Mouse (Mus musculus) neutrophil, adult 59 days (primary cell): ENCODE measurements around the gene Hist1h2ap. TPM values are rescaled to one million over a fixed set of nuclear protein-coding genes. Genes with fewer than 3 reads are reported as not detected.

Source experiments
- total RNA-seq, 2 experiments: library from RNA; stranded (reverse); gene quantifications; 1 replicate in 1 of 2; 2 replicates in 1 of 2; pipeline ENCODE4 v1.2.4; 2023

The Hist1h2ap gene
- 100 to 1,000 TPM; 561 to 647 TPM for total RNA-seq

DNA sequence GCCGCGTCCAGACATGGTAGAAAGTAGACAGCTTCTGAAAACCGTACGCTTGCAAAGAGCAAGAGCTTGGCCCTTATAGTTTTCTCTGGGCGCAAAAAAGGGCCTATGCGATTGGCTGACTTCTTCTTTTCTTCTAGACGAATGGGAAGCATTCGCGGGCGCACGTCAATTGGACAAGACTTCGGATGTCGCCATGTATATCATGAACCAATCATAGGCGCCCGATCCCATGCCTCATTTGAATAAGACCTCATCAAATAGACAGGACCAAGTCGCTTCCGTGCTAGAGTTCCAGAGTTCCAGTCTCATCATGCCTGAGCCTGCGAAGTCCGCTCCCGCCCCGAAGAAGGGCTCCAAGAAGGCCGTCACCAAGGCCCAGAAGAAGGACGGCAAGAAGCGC is at the start of gene Hist1h2ap, which contains the start of gene Hist1h2br:
Hist1h2ap (minus strand) TSS at position 47 of the 400 bp plus-strand sequence.
Hist1h2br (plus strand) TSS at position 283 of the 400 bp plus-strand sequence.

DNA sequence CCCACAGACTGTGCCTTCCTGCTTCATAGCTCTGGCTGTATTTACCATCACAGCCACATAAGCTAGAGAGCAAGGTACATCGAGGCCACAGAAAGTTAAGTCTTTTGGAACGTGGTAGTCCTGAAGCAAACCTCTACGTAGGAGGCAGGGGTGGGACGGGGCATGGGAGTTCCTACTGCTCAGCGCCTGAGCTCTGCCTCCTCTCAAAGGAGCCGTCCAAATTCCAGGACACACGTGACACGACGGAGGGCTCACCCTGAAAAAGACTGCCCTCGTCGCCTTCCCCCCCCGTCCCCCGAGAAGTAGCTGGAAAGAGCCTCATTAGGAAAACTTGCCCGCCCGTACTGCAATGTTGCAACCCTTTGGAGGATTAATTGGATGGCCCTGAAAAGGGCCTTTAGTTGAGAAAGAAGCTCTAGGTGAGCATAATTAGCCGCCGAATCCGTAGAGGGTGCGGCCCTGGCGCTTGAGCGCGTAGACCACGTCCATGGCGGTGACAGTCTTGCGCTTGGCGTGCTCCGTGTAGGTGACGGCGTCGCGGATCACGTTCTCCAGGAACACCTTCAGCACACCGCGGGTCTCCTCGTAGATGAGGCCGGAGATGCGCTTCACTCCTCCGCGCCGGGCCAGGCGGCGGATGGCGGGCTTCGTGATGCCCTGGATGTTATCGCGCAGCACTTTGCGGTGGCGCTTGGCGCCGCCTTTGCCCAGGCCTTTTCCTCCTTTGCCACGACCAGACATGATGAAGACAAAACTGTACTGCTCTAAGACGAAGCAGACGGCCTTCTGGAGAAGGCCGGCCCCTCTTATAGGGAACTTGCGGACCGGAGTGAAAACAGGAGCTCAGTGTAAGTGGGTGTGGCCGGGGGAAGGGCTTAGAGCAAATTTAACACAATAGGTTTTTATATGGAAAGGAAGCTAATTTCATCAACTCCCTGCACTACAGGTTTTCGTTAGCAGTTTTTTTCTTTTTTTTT is 1.6 kb downstream of the Hist1h2ap start, which contains the start of gene Hist1h4n:
Hist1h4n (minus strand) TSS at position 779 of the 977 bp plus-strand sequence.

GRCm38 (mm10) chr13:21811539-21811938 is 21.8 kb downstream of the Hist1h2ap start, which contains the start of gene Hist1h4m:
Gene Hist1h4m (plus strand): TSS chr13:21811746.

GRCm38 (mm10) chr13:21810073-21810472 is 23.2 kb downstream of the Hist1h2ap start, which contains the start of the genes Hist1h2bq and Hist1h2ao:
Gene Hist1h2bq (minus strand): TSS chr13:21810197.
Gene Hist1h2ao (plus strand): TSS chr13:21810465.

GRCm38 (mm10) chr13:21786899-21787629 is 46.2 kb downstream of the Hist1h2ap start, which contains the start of the genes Hist1h2an and Hist1h2bp:
Gene Hist1h2an (minus strand): TSS chr13:21787218.
Gene Hist1h2bp (plus strand): TSS chr13:21787461.

DNA sequence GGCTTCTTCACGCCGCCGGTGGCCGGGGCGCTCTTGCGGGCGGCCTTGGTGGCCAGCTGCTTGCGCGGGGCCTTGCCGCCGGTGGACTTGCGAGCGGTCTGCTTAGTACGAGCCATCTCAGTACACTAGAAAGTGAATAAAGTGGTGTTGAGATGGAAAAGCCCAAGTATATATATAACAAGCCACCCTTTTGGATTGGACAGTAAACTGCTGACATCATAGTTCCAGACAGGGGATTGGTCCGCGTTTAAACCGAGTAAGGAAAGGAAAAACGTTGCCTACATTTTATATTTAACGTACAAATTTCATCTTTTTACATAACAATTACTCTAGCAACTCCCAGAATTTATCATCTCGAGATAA is 50.1 kb downstream of the Hist1h2ap start, which contains the start of gene Hist1h3i:
Hist1h3i (minus strand) TSS at position 116 of the 363 bp plus-strand sequence.

Other genes with a start within 250 kb of the Hist1h2ap start
- not detected for gene Olfr1362, start 219.5 kb downstream of the Hist1h2ap start, total RNA-seq
- gene Olfr11, start 191.0 kb downstream of the Hist1h2ap start, total RNA-seq, result not detected
- not detected for gene Olfr1361, start 170.1 kb downstream of the Hist1h2ap start, total RNA-seq
- gene Olfr1360, start 156.1 kb downstream of the Hist1h2ap start, total RNA-seq, result not detected
- gene Olfr1359, start 135.4 kb downstream of the Hist1h2ap start, total RNA-seq, result not detected
- gene Hist1h2bl, start 117.4 kb downstream of the Hist1h2ap start, total RNA-seq, result 1,000 to 10,000 TPM; 1,007 to 1,037 TPM
- gene Hist1h2ai, start 117.1 kb downstream of the Hist1h2ap start, total RNA-seq, result 100 to 1,000 TPM; 322 to 368 TPM
- gene Hist1h3h, start 115.8 kb downstream of the Hist1h2ap start, total RNA-seq, result 1,000 to 10,000 TPM; 1,636 to 1,682 TPM
- 100 to 1,000 TPM; 245 to 302 TPM for gene Hist1h2bm, start 111.5 kb downstream of the Hist1h2ap start, total RNA-seq
- 100 to 1,000 TPM; 162 to 165 TPM for gene Hist1h4j, start 98.4 kb downstream of the Hist1h2ap start, total RNA-seq
- gene Hist1h4k, start 83.0 kb downstream of the Hist1h2ap start, total RNA-seq, result 1,000 to 10,000 TPM; 2,386 to 2,430 TPM
- gene Hist1h2ak, start 79.7 kb downstream of the Hist1h2ap start, total RNA-seq, result 100 to 1,000 TPM; 426 to 441 TPM
- 100 to 1,000 TPM; 695 to 749 TPM for gene Hist1h2bn, start 79.4 kb downstream of the Hist1h2ap start, total RNA-seq
- gene Hist1h1b, start 52.9 kb downstream of the Hist1h2ap start, total RNA-seq, result 100 to 1,000 TPM; 583 to 676 TPM
- 1,000 to 10,000 TPM; 1,324 to 1,491 TPM for gene Hist1h3i, start 50.1 kb downstream of the Hist1h2ap start, total RNA-seq
- 100 to 1,000 TPM; 204 to 209 TPM for gene Hist1h2an, start 46.3 kb downstream of the Hist1h2ap start, total RNA-seq
- gene Hist1h2bp, start 46.0 kb downstream of the Hist1h2ap start, total RNA-seq, result 100 to 1,000 TPM; 485 to 544 TPM
- gene Hist1h2bq, start 23.3 kb downstream of the Hist1h2ap start, total RNA-seq, result 1,000 to 10,000 TPM; 1,192 to 1,249 TPM
- 1,000 to 10,000 TPM; 2,019 to 2,366 TPM for gene Hist1h2ao, start 23.0 kb downstream of the Hist1h2ap start, total RNA-seq
- 1,000 to 10,000 TPM; 1,248 to 1,288 TPM for gene Hist1h4m, start 21.8 kb downstream of the Hist1h2ap start, total RNA-seq
- gene Hist1h4n, start 1.3 kb downstream of the Hist1h2ap start, total RNA-seq, result 100 to 1,000 TPM; 891 to 923 TPM
- 1,000 to 10,000 TPM; 1,178 to 1,241 TPM for gene Hist1h2br, start 236 bp upstream of the Hist1h2ap start, total RNA-seq
- under 1 TPM; 0.69 to 0.84 TPM for gene Zfp184, start 111.6 kb upstream of the Hist1h2ap start, total RNA-seq
- not detected for gene Pom121l2, start 147.7 kb upstream of the Hist1h2ap start, total RNA-seq
- 1 to 10 TPM; 2.3 to 2.7 TPM for gene Prss16, start 176.2 kb upstream of the Hist1h2ap start, total RNA-seq
- gene Hist1h2ah, start 202.1 kb upstream of the Hist1h2ap start, total RNA-seq, result 100 to 1,000 TPM; 377 to 380 TPM
- 1,000 to 10,000 TPM; 1,315 to 1,407 TPM for gene Hist1h2bk, start 202.4 kb upstream of the Hist1h2ap start, total RNA-seq
- 100 to 1,000 TPM; 483 to 504 TPM for gene Hist1h4i, start 207.9 kb upstream of the Hist1h2ap start, total RNA-seq
- 1,000 to 10,000 TPM in 1 of 2 experiments, 100 to 1,000 TPM in 1; 911 to 1,015 TPM for gene Hist1h2ag, start 209.4 kb upstream of the Hist1h2ap start, total RNA-seq
- 1,000 to 10,000 TPM in 1 of 2 experiments, 100 to 1,000 TPM in 1; 957 to 1,065 TPM for gene Hist1h2bj, start 209.7 kb upstream of the Hist1h2ap start, total RNA-seq